Mouse (Mus musculus) forebrain, postnatal 0 days (tissue): ENCODE data around the gene Disc1. TPM values are rescaled to one million over a fixed set of nuclear protein-coding genes. Genes with fewer than 3 reads are reported as not detected.
A peak's percentile ranks its signal among the peaks of the same experiment; 100 is the strongest.

Experiments used
- ATAC-seq: fragments of 200-750 bp; cut with Nextera tagmentation; 2 replicates; pipeline ENCODE4 v1.8.0; 2017; ENCODE audit warnings: mild to moderate bottlenecking, moderate library complexity
- DNase-seq: peaks from one replicate; pipeline ENCODE4 v3.0.0-alpha.2; 2015
- H3K27ac ChIP-seq: fragments of 300-500 bp; sonication (generic); 2 replicates; pipeline ENCODE4 v1.5.1; 2014; ENCODE audit warnings: low read depth, mild to moderate bottlenecking, antibody characterized with exemption, low read length, moderate library complexity, mixed read lengths
- H3K27me3 ChIP-seq: fragments of 300-500 bp; sonication (generic); 2 replicates; pipeline ENCODE4 v1.6.1; 2014; ENCODE audit warnings: mild to moderate bottlenecking, low read length, mixed read lengths; ENCODE audit not compliant: insufficient read depth
- H3K36me3 ChIP-seq: fragments of 300-500 bp; sonication (generic); 2 replicates; pipeline ENCODE4 v1.6.1; 2014; ENCODE audit warnings: mild to moderate bottlenecking, moderate library complexity; ENCODE audit not compliant: insufficient read depth
- H3K4me1 ChIP-seq: fragments of 300-500 bp; sonication (generic); 2 replicates; pipeline ENCODE4 v1.6.1; 2014; ENCODE audit warnings: antibody characterized with exemption; ENCODE audit not compliant: insufficient read depth
- H3K4me2 ChIP-seq: fragments of 300-500 bp; sonication (generic); 2 replicates; pipeline ENCODE4 v1.6.1; 2014; ENCODE audit warnings: low read depth, mild to moderate bottlenecking, moderate library complexity
- H3K4me3 ChIP-seq: fragments of 300-500 bp; sonication (generic); 2 replicates; pipeline ENCODE4 v1.5.1; 2014; ENCODE audit warnings: low read depth, low read length, mixed read lengths
- H3K9ac ChIP-seq: fragments of 300-500 bp; sonication (generic); 2 replicates; pipeline ENCODE4 v1.6.1; 2014; ENCODE audit warnings: mild to moderate bottlenecking
- H3K9me3 ChIP-seq: fragments of 300-500 bp; sonication (generic); 2 replicates; pipeline ENCODE4 v1.6.1; 2016; ENCODE audit warnings: low read length
- CTCF ChIP-seq: sonication (generic); IDR thresholded peaks from 2 replicates; pipeline ENCODE4 v1.5.1; 2016; ENCODE audit warnings: antibody characterized with exemption, control low read depth, low read depth
- WGBS: fragments of 180-500 bp; shearing (Covaris S2); extraction: QIAGEN DNeasy Blood & Tissue Kit; methylation state at CpG from one replicate; pipeline ENCODE4 v1.1.7; 2014; 5-methylcytosine and 5-hydroxymethylcytosine counted together
- polyA plus RNA-seq: library from polyadenylated mRNA; unstranded; fragments of >200 nt; fragmentation: Nextera tagmentation; extraction: Ambion mirVana; gene quantifications from 2 replicates; pipeline ENCODE4 v1.2.1, GENCODE M21; 2015
- total RNA-seq: library from RNA; depleted of rRNA; stranded (reverse); fragments of >200 nt; gene quantifications from 2 replicates; pipeline ENCODE4 v1.2.3, GENCODE M21; 2014

Gene Disc1
- total and polyA plus RNA-seq, 2 experiments from 2014 or later, result 0.73 to 6.4 TPM

- H3K36me3 ChIP-seq, result peaks cover 48% of the 10 kb centered on the region
- TF ChIP-seq CTCF, result peak; percentile 80
- H3K4me3 ChIP-seq, result no peak overlapping the region
- H3K4me1 ChIP-seq, result no peaks in the 10 kb centered on the region
- ATAC-seq, result peak; percentile 81
- WGBS, result 20% methylated on average over 8 of the region's 8 CpGs
- H3K4me2 ChIP-seq, result no peak overlapping the region
- H3K27ac ChIP-seq, result no peak overlapping the region
- H3K9ac ChIP-seq, result no peak overlapping the region
- DNase-seq, result peak; percentile 53
- H3K9me3 ChIP-seq, result no peaks in the 10 kb centered on the region
- H3K27me3 ChIP-seq, result no peaks in the 10 kb centered on the region
Observed at GRCm38 (mm10) chr8:125034669-125035068, 19.3 kb upstream of the Disc1 start.

GRCm38 (mm10) chr8:125037081-125037480 lies 16.9 kb upstream of the Disc1 start:
- Histone ChIP-seq H3K9me3 (no peaks in the 10 kb centered on the region), H3K27me3 (no peaks in the 10 kb centered on the region), H3K9ac (no peak overlapping the region), H3K4me1 (no peaks in the 10 kb centered on the region), H3K4me3 (no peak overlapping the region), H3K27ac (no peak overlapping the region), H3K4me2 (no peak overlapping the region), H3K36me3 (peaks cover 32% of the 10 kb centered on the region)
- TF ChIP-seq CTCF, result no peak
- 93% methylated on average over 7 of the region's 7 CpGs for WGBS
- ATAC-seq (no peak), DNase-seq (no peak)

- Histone ChIP-seq H3K9me3 (no peaks in the 10 kb centered on the region), H3K4me1 (no peaks in the 10 kb centered on the region), H3K27ac (no peak overlapping the region), H3K4me3 (no peak overlapping the region), H3K36me3 (peaks cover 16% of the 10 kb centered on the region), H3K4me2 (no peak overlapping the region), H3K9ac (no peak overlapping the region), H3K27me3 (no peaks in the 10 kb centered on the region)
- DNase-seq, result no peak
- TF ChIP-seq CTCF, result no peak
- 85% methylated on average over 15 of the region's 15 CpGs for WGBS
- ATAC-seq, result no peak
Observed at GRCm38 (mm10) chr8:125038731-125039130, 15.3 kb upstream of the Disc1 start.

- TF ChIP-seq CTCF, result no peak
- H3K4me2 ChIP-seq, result no peak overlapping the region
- H3K4me3 ChIP-seq, result no peak overlapping the region
- ATAC-seq (no peak), DNase-seq (no peak)
- no peaks in the 10 kb centered on the region for H3K27me3 ChIP-seq
- WGBS, result 87% methylated on average over 15 of the region's 15 CpGs
- peaks cover 12% of the 10 kb centered on the region; the same call in 1 of the 2 replicates for H3K36me3 ChIP-seq
- H3K4me1 ChIP-seq, result no peaks in the 10 kb centered on the region
- no peak overlapping the region for H3K27ac ChIP-seq
- H3K9ac ChIP-seq, result no peak overlapping the region
- H3K9me3 ChIP-seq, result no peaks in the 10 kb centered on the region
Observed at GRCm38 (mm10) chr8:125040587-125041375, 13.2 kb upstream of the Disc1 start.

GRCm38 (mm10) chr8:125041496-125041895 lies 12.5 kb upstream of the Disc1 start:
- DNase-seq (no peak), ATAC-seq (no peak)
- H3K27ac ChIP-seq, result no peak overlapping the region
- H3K9me3 ChIP-seq, result no peaks in the 10 kb centered on the region
- H3K4me1 ChIP-seq, result no peaks in the 10 kb centered on the region
- H3K9ac ChIP-seq, result no peak overlapping the region
- TF ChIP-seq CTCF, result no peak
- WGBS, result 72% methylated on average over 2 of the region's 2 CpGs
- H3K4me3 ChIP-seq, result no peak overlapping the region
- H3K36me3 ChIP-seq, result peaks cover 12% of the 10 kb centered on the region; the same call in 1 of the 2 replicates
- H3K4me2 ChIP-seq, result no peak overlapping the region
- H3K27me3 ChIP-seq, result no peaks in the 10 kb centered on the region

GRCm38 (mm10) chr8:125043394-125043793 lies 10.6 kb upstream of the Disc1 start:
- Histone ChIP-seq H3K4me3 (no peak overlapping the region), H3K9me3 (no peaks in the 10 kb centered on the region), H3K27ac (no peak overlapping the region), H3K27me3 (no peaks in the 10 kb centered on the region), H3K4me1 (no peaks in the 10 kb centered on the region), H3K9ac (no peak overlapping the region), H3K4me2 (no peak overlapping the region), H3K36me3 (peaks cover 7% of the 10 kb centered on the region; the same call in 1 of the 2 replicates)
- no peak for TF ChIP-seq CTCF
- ATAC-seq (no peak), DNase-seq (no peak)
- 84% methylated on average over 7 of the region's 7 CpGs for WGBS

GRCm38 (mm10) chr8:125043935-125044334 lies 10.1 kb upstream of the Disc1 start:
- no peaks in the 10 kb centered on the region for H3K4me1 ChIP-seq
- no peak for ATAC-seq

More at GRCm38 (mm10) chr8:125043935-125044334, 10.1 kb upstream of the Disc1 start:
- no peak overlapping the region for H3K4me3 ChIP-seq
- DNase-seq, result no peak
- H3K9ac ChIP-seq, result no peak overlapping the region
- peaks cover 3% of the 10 kb centered on the region; the same call in 1 of the 2 replicates for H3K36me3 ChIP-seq
- no peaks in the 10 kb centered on the region for H3K9me3 ChIP-seq
- no peak for TF ChIP-seq CTCF
- no peak overlapping the region for H3K27ac ChIP-seq
- 59% methylated on average over 9 of the region's 9 CpGs for WGBS
- no peaks in the 10 kb centered on the region for H3K27me3 ChIP-seq
- no peak overlapping the region for H3K4me2 ChIP-seq
